Mouse (Mus musculus): ENCODE results near the gene Lalba. TPM values are rescaled to one million over a fixed set of nuclear protein-coding genes. Genes with fewer than 3 reads are reported as not detected.
"Not testable (repeated sequence)": the region's sequence is repeated elsewhere in the genome, so short reads cannot be mapped to it uniquely, and the experiment has no call there.

Gene Lalba
- polyA plus RNA-seq, 1 experiment, result not detected

- DNase-seq (ENCODE audit: extremely low spot score in 1 of 2, low spot score in 1 of 2), result no peak
Observed at GRCm38 (mm10) chr15:98497631-98498030, 15.1 kb upstream of the Lalba start.

GRCm38 (mm10) chr15:98492102-98492501 lies 9.6 kb upstream of the Lalba start, which contains the start of gene Olfr279:
Gene Olfr279 (plus strand): TSS chr15:98492402.
- no peak for DNase-seq (ENCODE audit: extremely low spot score in 1 of 2, low spot score in 1 of 2)

- no peak for DNase-seq (ENCODE audit: extremely low spot score in 1 of 2, low spot score in 1 of 2)
Observed at GRCm38 (mm10) chr15:98491332-98491731, 8.8 kb upstream of the Lalba start.

- DNase-seq (ENCODE audit: extremely low spot score in 1 of 2, low spot score in 1 of 2), result no peak
Observed at GRCm38 (mm10) chr15:98486433-98487021, 4.0 kb upstream of the Lalba start.

- DNase-seq (ENCODE audit: extremely low spot score in 1 of 2, low spot score in 1 of 2), result no peak
Observed at GRCm38 (mm10) chr15:98483907-98484886, 1.7 kb upstream of the Lalba start.

- DNase-seq (ENCODE audit: extremely low spot score in 1 of 2, low spot score in 1 of 2), result no peak
Observed at GRCm38 (mm10) chr15:98479568-98480102, 2.9 kb downstream of the Lalba start.

GRCm38 (mm10) chr15:98476281-98476680 lies 6.2 kb downstream of the Lalba start:
- no peak for DNase-seq (ENCODE audit: extremely low spot score in 1 of 2, low spot score in 1 of 2)

- peak in 1 of 2 experiments; percentile 54 for DNase-seq (ENCODE audit: extremely low spot score in 1 of 2, low spot score in 1 of 2)
Observed at GRCm38 (mm10) chr15:98475382-98475781, 7.1 kb downstream of the Lalba start.

GRCm38 (mm10) chr15:98474958-98475357 lies 7.6 kb downstream of the Lalba start:
- DNase-seq (ENCODE audit: extremely low spot score in 1 of 2, low spot score in 1 of 2), result no peak

- DNase-seq (ENCODE audit: extremely low spot score in 1 of 2, low spot score in 1 of 2), result no peak
Observed at GRCm38 (mm10) chr15:98471539-98471938, 11.0 kb downstream of the Lalba start.

- no peak for DNase-seq (ENCODE audit: extremely low spot score in 1 of 2, low spot score in 1 of 2)
Observed at GRCm38 (mm10) chr15:98469596-98469995, 12.9 kb downstream of the Lalba start, which contains the start of gene OR5BS1P. Gene OR5BS1P (plus strand): TSS chr15:98469896.

GRCm38 (mm10) chr15:98452288-98452687 lies 30.2 kb downstream of the Lalba start, which contains the start of gene Olfr281:
Gene Olfr281 (plus strand): TSS chr15:98452588.
- DNase-seq (ENCODE audit: extremely low spot score in 1 of 2, low spot score in 1 of 2), result no peak

- peak in 1 of 2 experiments; percentile 5 for DNase-seq (ENCODE audit: extremely low spot score in 1 of 2, low spot score in 1 of 2)
Observed at GRCm38 (mm10) chr15:98448521-98448920, 34.0 kb downstream of the Lalba start.

- no peak for DNase-seq (ENCODE audit: extremely low spot score in 1 of 2, low spot score in 1 of 2)
Observed at GRCm38 (mm10) chr15:98444561-98444960, 38.0 kb downstream of the Lalba start.

GRCm38 (mm10) chr15:98430925-98431324 lies 51.6 kb downstream of the Lalba start, which contains the start of gene Olfr282:
Gene Olfr282 (plus strand): TSS chr15:98431225.
- not testable (repeated sequence) for DNase-seq (ENCODE audit: extremely low spot score in 1 of 2, low spot score in 1 of 2)

Other genes with a start within 250 kb of the Lalba start
- gene Olfr286, start 248.3 kb downstream of the Lalba start, polyA plus RNA-seq (2012; rRNA removed), result not detected in 2 replicates
- not detected in 2 replicates for gene H1fnt, start 225.4 kb downstream of the Lalba start, polyA plus RNA-seq (2012; rRNA removed)
- gene Zfp641, start 186.6 kb downstream of the Lalba start, polyA plus RNA-seq (2012; rRNA removed), result 11.1 and 12.3 TPM in 2 replicates
- gene Olfr285, start 165.4 kb downstream of the Lalba start, polyA plus RNA-seq (2012; rRNA removed), result 0.02 TPM in 1 of 2 replicates, not detected in the other
- gene Olfr284, start 141.7 kb downstream of the Lalba start, polyA plus RNA-seq (2012; rRNA removed), result not detected in 2 replicates
- 0.04 and 0.11 TPM in 2 replicates for gene Olfr283, start 101.8 kb downstream of the Lalba start, polyA plus RNA-seq (2012; rRNA removed)
- not detected in 2 replicates for gene Olfr282, start 51.5 kb downstream of the Lalba start, polyA plus RNA-seq (2012; rRNA removed)
- 0.02 TPM in 2 replicates for gene Olfr281, start 30.1 kb downstream of the Lalba start, polyA plus RNA-seq (2012; rRNA removed)
- gene OR5BS1P, start 12.8 kb downstream of the Lalba start, polyA plus RNA-seq (2012; rRNA removed), result 0.02 TPM in 1 of 2 replicates, not detected in the other
- gene Olfr279, start 9.7 kb upstream of the Lalba start, polyA plus RNA-seq (2012; rRNA removed), result 0.29 TPM in 1 of 2 replicates, not detected in the other
- gene Kansl2, start 51.5 kb upstream of the Lalba start, polyA plus RNA-seq (2012; rRNA removed), result 54.4 and 56.4 TPM in 2 replicates
- gene Ccnt1, start 88.2 kb upstream of the Lalba start, polyA plus RNA-seq (2012; rRNA removed), result 18.8 and 21.1 TPM in 2 replicates
- 0.34 TPM in 1 of 2 replicates, not detected in the other for gene 4930415O20Rik, start 88.3 kb upstream of the Lalba start, polyA plus RNA-seq (2012; rRNA removed)
- gene Adcy6, start 127.4 kb upstream of the Lalba start, polyA plus RNA-seq (2012; rRNA removed), result 40.3 and 45.6 TPM in 2 replicates
- 377 and 417 TPM in 2 replicates for gene Cacnb3, start 148.1 kb upstream of the Lalba start, polyA plus RNA-seq (2012; rRNA removed)
- 56.2 and 63.3 TPM in 2 replicates for gene Ddx23, start 180.2 kb upstream of the Lalba start, polyA plus RNA-seq (2012; rRNA removed)
- 25.4 and 25.5 TPM in 2 replicates for gene Rnd1, start 194.7 kb upstream of the Lalba start, polyA plus RNA-seq (2012; rRNA removed)
- 6.4 and 7.7 TPM in 2 replicates for gene Ccdc65, start 225.5 kb upstream of the Lalba start, polyA plus RNA-seq (2012; rRNA removed)
- gene Fkbp11, start 245.5 kb upstream of the Lalba start, polyA plus RNA-seq (2012; rRNA removed), result 2.9 and 3.5 TPM in 2 replicates

Measured in frontal cortex, adult 2 months (tissue).